Mouse (Mus musculus) heart, postnatal 25 days (tissue): Measurements from ENCODE around the gene Cers3. TPM values are rescaled to one million over a fixed set of nuclear protein-coding genes. Genes with fewer than 3 reads are reported as not detected.

Experiments used
- DNase-seq: peaks from one replicate; pipeline ENCODE4 v3.0.0; 2022; ENCODE audit warnings: low spot score
- intact Hi-C: fragments of 180-260 bp; cut with DNase I; formaldehyde crosslinking; loops from one replicate; pipeline ENCODE4 v1.15.1; 2025
- total RNA-seq, 2 experiments: library from RNA; stranded (reverse); gene quantifications; 2 replicates each; pipeline ENCODE4 v1.2.3; 2021

The Cers3 gene
- total RNA-seq, 2 experiments from 2014 or later = 0.11 to 0.13 TPM

- no peak for DNase-seq
- intact Hi-C loops = no loop called here
These were observed 27.9 kb downstream of the Cers3 start for GRCm38 (mm10) chr7:66771252-66771651.

GRCm38 (mm10) chr7:66779411-66779810 lies 36.1 kb downstream of the Cers3 start:
- intact Hi-C loops = no loop called here
- no peak for DNase-seq

- DNase-seq = no peak
- intact Hi-C loops = no loop called here
These were observed 36.9 kb downstream of the Cers3 start for GRCm38 (mm10) chr7:66779944-66780942.

- intact Hi-C loops = no loop called here
These were observed 43.2 kb downstream of the Cers3 start for GRCm38 (mm10) chr7:66786476-66786875.

GRCm38 (mm10) chr7:66787816-66788215 lies 44.5 kb downstream of the Cers3 start:
- DNase-seq = no peak
- intact Hi-C loops = no loop called here

More at GRCm38 (mm10) chr7:66786476-66786875, 43.2 kb downstream of the Cers3 start:
- DNase-seq = no peak

- DNase-seq = no peak
These were observed 46.8 kb downstream of the Cers3 start for GRCm38 (mm10) chr7:66789860-66790748.

GRCm38 (mm10) chr7:66791022-66791421 lies 47.7 kb downstream of the Cers3 start:
- intact Hi-C loops = no loop called here
- DNase-seq = no peak

More at GRCm38 (mm10) chr7:66789860-66790748, 46.8 kb downstream of the Cers3 start:
- intact Hi-C loops = no loop called here

- DNase-seq = no peak
- intact Hi-C loops = no loop called here
These were observed 53.6 kb downstream of the Cers3 start for GRCm38 (mm10) chr7:66796909-66797308.

- intact Hi-C loops = no loop called here
- DNase-seq = no peak
These were observed 54.0 kb downstream of the Cers3 start for GRCm38 (mm10) chr7:66797345-66797744.

- no peak for DNase-seq
- intact Hi-C loops = no loop called here
These were observed 55.5 kb downstream of the Cers3 start for GRCm38 (mm10) chr7:66798826-66799225.

- DNase-seq = no peak
- intact Hi-C loops = no loop called here
These were observed 57.5 kb downstream of the Cers3 start for GRCm38 (mm10) chr7:66800784-66801183.

- intact Hi-C loops = no loop called here
- no peak for DNase-seq
These were observed 58.5 kb downstream of the Cers3 start for GRCm38 (mm10) chr7:66801785-66802184.

GRCm38 (mm10) chr7:66803798-66804197 lies 60.5 kb downstream of the Cers3 start:
- no peak for DNase-seq
- intact Hi-C loops = no loop called here

- intact Hi-C loops = no loop called here
- DNase-seq = no peak
These were observed 63.5 kb downstream of the Cers3 start for GRCm38 (mm10) chr7:66806801-66807200.

GRCm38 (mm10) chr7:66810436-66810835 lies 67.1 kb downstream of the Cers3 start:
- intact Hi-C loops = no loop called here

GRCm38 (mm10) chr7:66811294-66811693 lies 68.0 kb downstream of the Cers3 start:
- no peak for DNase-seq
- intact Hi-C loops = no loop called here

More at GRCm38 (mm10) chr7:66810436-66810835, 67.1 kb downstream of the Cers3 start:
- DNase-seq = no peak

- intact Hi-C loops = no loop called here
- no peak for DNase-seq
These were observed 69.0 kb downstream of the Cers3 start for GRCm38 (mm10) chr7:66812289-66812688.

- intact Hi-C loops = no loop called here
- DNase-seq = no peak
These were observed 69.4 kb downstream of the Cers3 start for GRCm38 (mm10) chr7:66812737-66813136.

GRCm38 (mm10) chr7:66813172-66813571 lies 69.9 kb downstream of the Cers3 start:
- intact Hi-C loops = no loop called here

GRCm38 (mm10) chr7:66815526-66815925 lies 72.2 kb downstream of the Cers3 start:
- intact Hi-C loops = no loop called here
- no peak for DNase-seq

More at GRCm38 (mm10) chr7:66813172-66813571, 69.9 kb downstream of the Cers3 start:
- DNase-seq = no peak
